Mouse (Mus musculus) erythroblast, embryonic 14.5 days (primary cell): ENCODE measurements around the gene Hoxc13. TPM values are rescaled to one million over a fixed set of nuclear protein-coding genes. Genes with fewer than 3 reads are reported as not detected.

Experiments
- H3K27me3 ChIP-seq: 2 replicates; pipeline ENCODE4 v1.6.1; 2012; ENCODE audit warnings: inconsistent platforms; ENCODE audit not compliant: control insufficient read depth
- H3K36me3 ChIP-seq: 2 replicates; pipeline ENCODE4 v1.6.1; 2012; ENCODE audit warnings: mild to moderate bottlenecking, inconsistent platforms; ENCODE audit not compliant: control insufficient read depth
- H3K4me1 ChIP-seq: 2 replicates; pipeline ENCODE4 v1.6.1; 2012; ENCODE audit warnings: inconsistent platforms; ENCODE audit not compliant: control insufficient read depth
- H3K4me3 ChIP-seq: replicated peaks from 2 replicates; pipeline ENCODE3; 2012; ENCODE audit warnings: moderate library complexity, mild to moderate bottlenecking, inconsistent platforms
- H3K9me3 ChIP-seq: 2 replicates; pipeline ENCODE4 v1.6.1; 2012; ENCODE audit warnings: low read length, inconsistent platforms, mixed read lengths; ENCODE audit not compliant: control insufficient read depth
- GATA1 ChIP-seq: IDR thresholded peaks from 2 replicates; pipeline ENCODE4 v1.6.1; 2012; ENCODE audit warnings: low read length, inconsistent platforms, mixed read lengths
- TAL1 ChIP-seq: IDR thresholded peaks from 3 replicates; pipeline ENCODE4 v1.6.1; 2012; ENCODE audit warnings: low read length, inconsistent platforms, mixed read lengths
- polyA plus RNA-seq: library from polyadenylated mRNA; stranded (reverse); fragments of >175 nt; gene quantifications from 2 replicates; pipeline ENCODE4 v1.2.3, GENCODE M21; 2012

Gene Hoxc13
- polyA plus RNA-seq, 1 experiment: not detected

DNA sequence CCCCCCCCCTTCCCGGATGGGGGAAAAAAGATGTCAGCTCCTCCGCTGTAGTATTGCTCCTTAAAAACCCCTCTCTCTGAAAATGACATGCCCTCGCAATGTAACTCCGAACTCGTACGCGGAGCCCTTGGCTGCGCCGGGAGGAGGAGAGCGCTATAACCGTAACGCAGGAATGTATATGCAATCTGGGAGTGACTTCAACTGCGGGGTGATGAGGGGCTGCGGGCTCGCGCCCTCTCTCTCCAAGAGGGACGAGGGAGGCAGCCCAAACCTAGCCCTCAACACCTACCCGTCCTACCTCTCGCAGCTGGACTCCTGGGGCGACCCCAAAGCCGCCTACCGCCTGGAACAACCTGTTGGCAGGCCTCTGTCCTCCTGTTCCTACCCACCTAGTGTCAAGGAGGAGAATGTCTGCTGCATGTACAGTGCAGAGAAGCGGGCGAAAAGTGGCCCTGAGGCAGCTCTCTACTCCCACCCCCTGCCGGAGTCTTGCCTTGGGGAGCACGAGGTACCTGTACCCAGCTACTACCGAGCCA lies 45.9 kb downstream of the Hoxc13 start, which contains the start of gene Hoxc10:
Gene Hoxc10, plus strand, starts transcription at position 21 of the 536 bp plus-strand sequence.
- Histone ChIP-seq H3K9me3 (peaks cover 3% of the 10 kb centered on the region; the same call in 1 of the 2 replicates), H3K4me1 (no peaks in the 10 kb centered on the region), H3K27me3 (peaks cover 100% of the 10 kb centered on the region), H3K36me3 (no peaks in the 10 kb centered on the region), H3K4me3 (no peak within 1 kb of the TSS)
- no peak for TF ChIP-seq TAL1
- TF ChIP-seq GATA1: no peak

DNA sequence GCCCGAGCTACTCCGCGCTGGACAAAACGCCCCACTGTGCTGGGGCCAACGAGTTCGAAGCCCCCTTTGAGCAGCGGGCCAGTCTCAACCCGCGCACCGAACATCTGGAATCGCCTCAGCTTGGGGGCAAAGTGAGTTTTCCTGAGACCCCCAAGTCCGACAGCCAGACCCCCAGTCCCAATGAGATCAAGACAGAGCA lies 46.3 kb downstream of the Hoxc13 start, which contains the start of gene Hoxc5:
Gene Hoxc5, plus strand, starts transcription at position 132 of the 199 bp plus-strand sequence.
- Histone ChIP-seq H3K27me3 (peaks cover 100% of the 10 kb centered on the region), H3K4me1 (no peaks in the 10 kb centered on the region), H3K9me3 (peaks cover 3% of the 10 kb centered on the region; the same call in 1 of the 2 replicates), H3K36me3 (no peaks in the 10 kb centered on the region), H3K4me3 (no peak within 1 kb of the TSS)
- no peak for TF ChIP-seq TAL1
- no peak for TF ChIP-seq GATA1

DNA sequence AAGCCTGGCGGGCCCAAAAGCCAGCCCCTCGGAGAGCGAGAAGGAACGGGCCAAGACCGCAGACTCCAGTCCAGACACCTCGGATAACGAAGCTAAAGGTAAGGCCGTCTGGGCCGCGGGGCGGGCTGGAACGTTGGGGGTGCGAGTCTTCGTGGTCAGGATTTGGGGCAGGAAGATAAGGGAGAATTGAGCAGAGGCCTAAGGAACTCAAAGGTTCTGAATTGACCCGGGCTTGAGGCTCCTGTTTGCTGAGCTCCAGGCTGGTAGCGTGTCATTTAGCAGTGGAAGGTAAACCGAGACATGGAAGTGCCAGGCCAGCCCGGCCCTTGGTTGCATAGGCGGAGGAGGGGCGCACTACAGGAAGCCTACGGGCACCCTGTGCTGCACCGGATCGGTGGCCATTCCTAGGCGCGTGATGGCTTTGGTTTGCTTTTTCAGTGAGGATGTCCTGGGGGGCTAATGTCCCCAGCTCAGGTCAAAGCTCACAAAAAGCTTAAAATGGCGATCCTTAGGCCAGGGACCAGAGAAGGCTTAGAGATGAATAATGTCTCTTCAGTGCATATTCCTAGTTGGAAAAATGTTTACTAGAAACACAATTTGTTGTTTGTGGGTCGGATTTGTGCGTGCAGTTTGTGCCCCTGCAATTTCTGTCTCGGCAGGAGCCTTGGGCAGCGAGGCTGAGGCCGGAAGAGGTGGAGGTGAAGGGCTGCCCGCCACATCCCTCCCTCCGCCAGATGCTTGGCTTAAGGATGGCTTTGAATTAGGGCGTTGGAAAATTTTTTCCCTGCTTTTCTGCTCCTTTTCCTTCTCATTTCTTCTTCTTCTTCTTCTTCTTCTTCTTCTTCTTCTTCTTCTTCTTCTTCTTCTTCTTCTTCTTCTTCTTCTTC lies 46.9 kb downstream of the Hoxc13 start:
- Histone ChIP-seq H3K36me3 (no peaks in the 10 kb centered on the region), H3K27me3 (peaks cover 100% of the 10 kb centered on the region), H3K4me1 (no peaks in the 10 kb centered on the region), H3K9me3 (peaks cover 3% of the 10 kb centered on the region; the same call in 1 of the 2 replicates), H3K4me3 (no peak overlapping the region)
- TF ChIP-seq GATA1 (no peak), TAL1 (no peak)

DNA sequence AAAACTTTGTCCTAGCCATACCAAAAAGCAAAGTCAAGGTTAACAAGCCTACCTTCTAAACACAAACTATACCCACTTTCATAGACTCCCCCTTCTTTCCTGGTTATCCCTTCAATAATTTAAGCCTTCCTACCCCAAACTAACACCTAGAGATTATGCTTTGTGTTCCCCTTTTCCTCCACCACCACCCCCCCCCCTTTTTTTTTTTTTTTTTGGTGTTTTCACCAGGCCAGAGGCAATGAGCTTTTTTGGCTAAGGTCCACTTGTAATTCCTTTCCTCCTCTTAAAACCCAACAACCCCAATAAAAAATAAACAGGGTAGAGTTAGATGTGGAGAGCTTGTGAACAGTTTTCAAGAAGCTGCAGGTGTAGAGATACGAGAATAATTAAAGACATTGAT lies 48.4 kb downstream of the Hoxc13 start:
- TF ChIP-seq TAL1: no peak
- no peak overlapping the region for H3K4me3 ChIP-seq
- H3K27me3 ChIP-seq: peaks cover 100% of the 10 kb centered on the region
- H3K36me3 ChIP-seq: no peaks in the 10 kb centered on the region
- H3K4me1 ChIP-seq: no peaks in the 10 kb centered on the region
- H3K9me3 ChIP-seq: peaks cover 3% of the 10 kb centered on the region; the same call in 1 of the 2 replicates

DNA sequence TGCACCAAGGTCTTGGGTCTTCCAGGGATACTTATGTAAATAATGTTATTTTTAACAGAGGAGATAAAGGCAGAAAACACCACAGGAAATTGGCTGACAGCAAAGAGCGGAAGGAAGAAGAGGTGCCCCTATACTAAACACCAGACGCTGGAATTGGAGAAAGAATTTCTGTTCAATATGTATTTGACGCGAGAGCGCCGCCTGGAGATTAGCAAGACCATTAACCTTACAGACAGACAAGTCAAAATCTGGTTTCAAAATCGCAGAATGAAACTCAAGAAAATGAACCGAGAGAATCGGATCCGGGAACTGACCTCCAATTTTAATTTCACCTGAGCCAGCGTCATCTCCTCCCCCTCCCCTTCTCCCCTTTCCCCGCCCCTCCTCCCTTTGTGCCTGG lies 49.8 kb downstream of the Hoxc13 start:
- peaks cover 6% of the 10 kb centered on the region; the same call in 1 of the 2 replicates for H3K9me3 ChIP-seq
- TF ChIP-seq GATA1: no peak
- TF ChIP-seq TAL1: no peak
- no peaks in the 10 kb centered on the region for H3K36me3 ChIP-seq
- H3K4me1 ChIP-seq: no peaks in the 10 kb centered on the region
- H3K4me3 ChIP-seq: no peak overlapping the region
- H3K27me3 ChIP-seq: peaks cover 100% of the 10 kb centered on the region

DNA sequence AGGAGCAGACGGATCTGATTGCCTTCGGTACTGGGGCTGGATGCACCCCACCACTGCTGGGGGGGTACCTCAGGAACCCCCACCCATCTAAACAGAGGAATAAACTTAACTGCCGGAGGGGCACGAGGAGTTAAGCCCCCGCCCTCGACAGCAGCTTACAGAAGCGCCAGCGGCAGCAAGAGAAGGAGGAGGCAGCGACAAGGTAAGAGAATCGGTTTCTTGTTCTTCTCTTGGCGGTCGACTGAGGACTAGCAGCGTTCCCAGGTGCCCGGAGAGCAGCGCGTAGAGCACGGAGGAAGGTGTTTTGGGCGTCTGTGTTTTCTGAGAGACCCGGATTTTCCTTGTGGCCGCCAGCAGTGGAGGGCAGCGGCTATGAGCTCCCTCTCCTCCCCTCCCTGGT lies 51.4 kb downstream of the Hoxc13 start:
- H3K9me3 ChIP-seq: peaks cover 4% of the 10 kb centered on the region; the same call in 1 of the 2 replicates
- peaks cover 100% of the 10 kb centered on the region for H3K27me3 ChIP-seq
- no peaks in the 10 kb centered on the region for H3K4me1 ChIP-seq
- H3K36me3 ChIP-seq: no peaks in the 10 kb centered on the region
- no peak overlapping the region for H3K4me3 ChIP-seq
- TF ChIP-seq TAL1 (no peak), GATA1 (no peak)

GRCm38 (mm10) chr15:102972753-102973152 lies 51.9 kb downstream of the Hoxc13 start:
- Histone ChIP-seq H3K36me3 (no peaks in the 10 kb centered on the region), H3K4me3 (no peak overlapping the region), H3K9me3 (peaks cover 4% of the 10 kb centered on the region; the same call in 1 of the 2 replicates), H3K4me1 (no peaks in the 10 kb centered on the region), H3K27me3 (peaks cover 100% of the 10 kb centered on the region)
- no peak for TF ChIP-seq TAL1
- no peak for TF ChIP-seq GATA1

GRCm38 (mm10) chr15:102975034-102975433 lies 54.1 kb downstream of the Hoxc13 start:
- Histone ChIP-seq H3K4me1 (no peaks in the 10 kb centered on the region), H3K4me3 (no peak overlapping the region), H3K36me3 (no peaks in the 10 kb centered on the region), H3K27me3 (peaks cover 100% of the 10 kb centered on the region), H3K9me3 (peaks cover 4% of the 10 kb centered on the region; the same call in 1 of the 2 replicates)
- TF ChIP-seq TAL1: no peak
- TF ChIP-seq GATA1: no peak

- Histone ChIP-seq H3K36me3 (no peaks in the 10 kb centered on the region), H3K4me1 (no peaks in the 10 kb centered on the region), H3K27me3 (peaks cover 100% of the 10 kb centered on the region), H3K4me3 (no peak overlapping the region), H3K9me3 (peaks cover 4% of the 10 kb centered on the region; the same call in 1 of the 2 replicates)
- TF ChIP-seq GATA1 (no peak), TAL1 (no peak)
Measured at GRCm38 (mm10) chr15:102975688-102976111, 54.8 kb downstream of the Hoxc13 start.
